25 mouse cellular contexts compared by ENCODE assay signal in genomic region chr12:24857354-24857753, GRCm38 (mm10). TPM values are rescaled to one million over a fixed set of nuclear protein-coding genes. Genes with fewer than 3 reads are reported as not detected.
DNase-seq lines count a peak whose midpoint lies in the region; ATAC-seq lines count a peak whose summit lies in the region.
"Had no signal": no experiment of that assay in that cellular context is flagged by ENCODE, and none has a peak within 500 bp of the region (broad histone marks: within the 10 kb centered on the region; RNA-seq: fewer than 3 reads in every experiment).

No protein-coding gene starts in this region.

- 0 out of 2 replicates have a peak, but pooled peaks have one; percentile 49 for ATAC-seq in kidney, embryonic 16.5 days (ENCODE audit: low FRiP score, low TSS enrichment)
- ATAC-seq in kidney, embryonic 15.5 days (replicated peaks; ENCODE audit: low FRiP score), result no peak
- ATAC-seq: forebrain, embryonic 14.5 days; forebrain, postnatal 0 days; intestine, embryonic 15.5 days; Patski had no signal

- H3K9ac ChIP-seq in kidney, embryonic 16.5 days (replicated peaks; ENCODE audit: low read length), result no peak overlapping the region
- H3K9ac ChIP-seq in kidney, embryonic 15.5 days, result no peak overlapping the region
- H3K9ac ChIP-seq: embryonic facial prominence, embryonic 12.5 days; embryonic facial prominence, embryonic 15.5 days; forebrain, postnatal 0 days; heart, embryonic 12.5 days; heart, embryonic 15.5 days; hindbrain, embryonic 14.5 days; intestine, embryonic 15.5 days had no signal

- peak; percentile 43 for DNase-seq in Muller cell, postnatal 12 days (ENCODE audit: inconsistent ontology term)
- DNase-seq in fibroblast of lung, adult 2 months (ENCODE audit: low read depth), result peak; percentile 25
- no peak for DNase-seq in spleen, postnatal 14 days (ENCODE audit: low spot score in 2 of 2)
- DNase-seq in cerebellum, adult 11 months, result no peak
- DNase-seq: adrenal gland, postnatal 10 days; adrenal gland, postnatal 36 days; cerebellum, adult 2 months; cerebellum, adult 9-11 months; cerebellum, postnatal 25 days; forebrain, postnatal 0 days; gastrocnemius, postnatal 25 days; heart, adult 18-20 months; heart, postnatal 10 days; heart, postnatal 4 days had no signal

- H3K27me3 ChIP-seq in kidney, embryonic 16.5 days (ENCODE audit: insufficient read depth, low read length), result no peaks in the 10 kb centered on the region
- H3K27me3 ChIP-seq in kidney, embryonic 15.5 days, result no peaks in the 10 kb centered on the region
- H3K27me3 ChIP-seq: embryonic facial prominence, embryonic 12.5 days; embryonic facial prominence, embryonic 15.5 days; heart, embryonic 12.5 days; heart, embryonic 15.5 days; intestine, embryonic 15.5 days; Patski had no signal

- no peak overlapping the region for H3K4me3 ChIP-seq in kidney, embryonic 16.5 days (ENCODE audit: low read length)
- no peak overlapping the region for H3K4me3 ChIP-seq in kidney, embryonic 15.5 days (replicated peaks)
- H3K4me3 ChIP-seq: embryonic facial prominence, embryonic 12.5 days; embryonic facial prominence, embryonic 15.5 days; erythroblast, embryonic 14.5 days; heart, embryonic 12.5 days; heart, embryonic 15.5 days; intestine, embryonic 15.5 days had no signal

- no peak overlapping the region for H3K27ac ChIP-seq in kidney, embryonic 16.5 days (ENCODE audit: low read length)
- H3K27ac ChIP-seq in kidney, embryonic 15.5 days, result no peak overlapping the region
- H3K27ac ChIP-seq: embryonic facial prominence, embryonic 12.5 days; embryonic facial prominence, embryonic 15.5 days; heart, embryonic 15.5 days; hindbrain, embryonic 14.5 days; intestine, embryonic 15.5 days had no signal

- H3K4me2 ChIP-seq in kidney, embryonic 16.5 days (replicated peaks; ENCODE audit: low read depth, low read length), result no peak overlapping the region
- no peak overlapping the region for H3K4me2 ChIP-seq in kidney, embryonic 15.5 days
- H3K4me2 ChIP-seq: embryonic facial prominence, embryonic 12.5 days; embryonic facial prominence, embryonic 15.5 days; heart, embryonic 12.5 days; heart, embryonic 15.5 days; hindbrain, embryonic 14.5 days; intestine, embryonic 15.5 days had no signal

- 80% methylated on average over 5 of the region's 5 CpGs for WGBS in kidney, embryonic 16.5 days
- 75% methylated on average over 5 of the region's 5 CpGs for WGBS in kidney, embryonic 15.5 days

- H3K4me1 ChIP-seq in kidney, embryonic 16.5 days (ENCODE audit: insufficient read depth, low read length), result 0 out of 2 replicates have a peak, but pooled peaks cover 5% of the 10 kb centered on the region
- peaks cover 13% of the 10 kb centered on the region for H3K4me1 ChIP-seq in kidney, embryonic 15.5 days
- H3K4me1 ChIP-seq: embryonic facial prominence, embryonic 12.5 days; intestine, embryonic 15.5 days had no signal

- H3K9me3 ChIP-seq in kidney, embryonic 16.5 days (ENCODE audit: low read length), result no peaks in the 10 kb centered on the region
- H3K9me3 ChIP-seq in kidney, embryonic 15.5 days (replicated peaks), result no peaks in the 10 kb centered on the region
- H3K9me3 ChIP-seq: embryonic facial prominence, embryonic 12.5 days; embryonic facial prominence, embryonic 15.5 days; heart, embryonic 12.5 days; heart, embryonic 15.5 days; intestine, embryonic 15.5 days had no signal

- no peaks in the 10 kb centered on the region for H3K36me3 ChIP-seq in kidney, embryonic 16.5 days (ENCODE audit: insufficient read depth, low read length)
- H3K36me3 ChIP-seq in kidney, embryonic 15.5 days, result no peaks in the 10 kb centered on the region
- H3K36me3 ChIP-seq: embryonic facial prominence, embryonic 12.5 days; embryonic facial prominence, embryonic 15.5 days; heart, embryonic 12.5 days; heart, embryonic 15.5 days; intestine, embryonic 15.5 days had no signal

RNA-seq across cellular contexts. Expression of gene Mboat2, which starts 26.7 kb away (rescaled TPM):
- 44.7 and 44.9 TPM in 2 replicates for polyA plus RNA-seq in kidney, embryonic 16.5 days (2015; fragmentation: Nextera tagmentation; extraction: Ambion mirVana)
- polyA plus RNA-seq in kidney, embryonic 15.5 days (2015; fragmentation: Nextera tagmentation; extraction: Ambion mirVana), result 41.1 and 42.2 TPM in 2 replicates

Comparison
In these comparisons a context has a peak if more than half of its experiments do, and no peak if none do; other contexts are left out.
1. DNase-seq: peak in Muller cell, postnatal 12 days (single experiment) and fibroblast of lung, adult 2 months (single experiment); none in spleen, postnatal 14 days (0 of 2) and cerebellum, adult 11 months (single experiment).